Mouse (Mus musculus) lung, postnatal 0 days (tissue): ENCODE results near the gene Iscu. TPM values are rescaled to one million over a fixed set of nuclear protein-coding genes. Genes with fewer than 3 reads are reported as not detected.
"Not testable (repeated sequence)": the region's sequence is repeated elsewhere in the genome, so short reads cannot be mapped to it uniquely, and the experiment has no call there.

Experiments
- ATAC-seq: fragments of 200-750 bp; cut with Nextera tagmentation; 2 replicates; pipeline ENCODE4 v1.8.0; 2017; ENCODE audit warnings: moderate library complexity
- DNase-seq: peaks from one replicate; pipeline ENCODE4 v3.0.0-alpha.2; 2016; ENCODE audit warnings: low spot score
- H3K27ac ChIP-seq: fragments of 300-500 bp; sonication (generic); 2 replicates; pipeline ENCODE4 v1.5.1; 2014; ENCODE audit warnings: antibody characterized with exemption, mild to moderate bottlenecking, low read length, mixed read lengths
- H3K27me3 ChIP-seq: fragments of 300-500 bp; sonication (generic); replicated peaks from 2 replicates; pipeline ENCODE4 v1.6.1; 2014; ENCODE audit warnings: low read length, mixed read lengths; ENCODE audit not compliant: insufficient read depth
- H3K36me3 ChIP-seq: fragments of 300-500 bp; sonication (generic); 2 replicates; pipeline ENCODE4 v1.6.1; 2014; ENCODE audit warnings: low read length, mixed read lengths; ENCODE audit not compliant: insufficient read depth
- H3K4me1 ChIP-seq: fragments of 300-500 bp; sonication (generic); 2 replicates; pipeline ENCODE4 v1.6.1; 2014; ENCODE audit warnings: antibody characterized with exemption, low read depth, low read length, mixed read lengths; ENCODE audit not compliant: insufficient read depth
- H3K4me2 ChIP-seq: fragments of 300-500 bp; sonication (generic); replicated peaks from 2 replicates; pipeline ENCODE4 v1.6.1; 2014; ENCODE audit warnings: low read depth, mild to moderate bottlenecking, low read length, moderate library complexity, mixed read lengths
- H3K4me3 ChIP-seq: fragments of 300-500 bp; sonication (generic); 2 replicates; pipeline ENCODE4 v1.5.1; 2014; ENCODE audit warnings: low read depth, low read length
- H3K9ac ChIP-seq: fragments of 300-500 bp; sonication (generic); replicated peaks from 2 replicates; pipeline ENCODE4 v1.6.1; 2014; ENCODE audit warnings: low read depth, mild to moderate bottlenecking
- H3K9me3 ChIP-seq: fragments of 300-500 bp; sonication (generic); 2 replicates; pipeline ENCODE4 v1.6.1; 2016; ENCODE audit warnings: low read length, mixed read lengths
- CTCF ChIP-seq: IDR thresholded peaks from 2 replicates; pipeline ENCODE4 v1.5.1; 2016; ENCODE audit warnings: antibody characterized with exemption, mild to moderate bottlenecking
- EP300 ChIP-seq: IDR thresholded peaks from 2 replicates; pipeline ENCODE4 v1.6.1; 2016; ENCODE audit warnings: antibody characterized with exemption, mild to moderate bottlenecking, control low read depth
- WGBS: fragments of 180-500 bp; shearing (Covaris S2); extraction: QIAGEN DNeasy Blood & Tissue Kit; methylation state at CpG from one replicate; pipeline ENCODE4 v1.1.7; 2014; 5-methylcytosine and 5-hydroxymethylcytosine counted together
- polyA plus RNA-seq: library from polyadenylated mRNA; unstranded; fragments of >200 nt; fragmentation: Nextera tagmentation; extraction: Ambion mirVana; gene quantifications from 2 replicates; pipeline ENCODE4 v1.2.1, GENCODE M21; 2015

The Iscu gene
- polyA plus RNA-seq, 1 experiment from 2014 or later = 225 TPM

DNA sequence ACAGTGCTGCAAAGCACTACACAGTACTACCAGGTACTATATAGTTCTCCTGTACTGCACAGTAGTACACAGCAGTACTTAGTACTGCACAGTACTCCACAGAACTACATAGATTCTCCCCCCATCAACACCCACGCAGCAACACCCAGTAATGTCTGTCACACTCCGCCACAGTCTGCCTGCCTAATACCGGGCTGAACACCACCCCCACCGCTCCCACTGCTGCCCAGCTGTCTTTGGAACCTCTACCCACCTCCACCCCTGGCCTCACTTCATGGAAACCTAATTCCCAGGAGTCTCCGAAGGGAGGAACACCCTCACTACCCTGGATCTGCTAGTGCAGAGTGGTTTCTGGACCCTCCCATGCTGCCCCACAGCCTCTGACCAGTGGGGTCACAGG lies 8.2 kb downstream of the Iscu start:
- WGBS = 73% methylated on average over 5 of the region's 5 CpGs
- no peaks in the 10 kb centered on the region for H3K4me1 ChIP-seq

DNA sequence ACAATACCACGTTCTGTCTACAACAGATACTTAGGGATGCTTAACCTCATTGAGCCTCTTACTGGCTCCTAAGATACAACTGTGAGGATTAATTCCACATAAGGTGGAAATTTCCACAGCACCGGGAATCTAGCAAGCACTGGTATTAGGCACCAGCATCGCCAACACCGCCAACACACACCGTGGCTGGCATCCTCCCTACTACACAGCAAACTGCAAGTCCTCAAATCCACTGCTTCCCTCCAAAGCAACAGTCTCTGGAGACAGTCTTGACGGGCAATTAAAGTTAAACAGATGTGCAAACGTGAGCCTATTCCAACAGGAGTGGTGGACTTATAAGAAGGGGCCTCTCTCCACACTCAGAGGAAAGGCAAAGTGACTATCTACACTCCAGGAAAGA lies 8.7 kb downstream of the Iscu start:
- no peak for ATAC-seq

More for the DNA sequence above, 8.2 kb downstream of the Iscu start:
- Histone ChIP-seq H3K9me3 (no peaks in the 10 kb centered on the region), H3K9ac (no peak overlapping the region), H3K4me2 (no peak overlapping the region), H3K27ac (no peak overlapping the region), H3K36me3 (peaks cover 16% of the 10 kb centered on the region; the same call in 1 of the 2 replicates), H3K27me3 (no peaks in the 10 kb centered on the region), H3K4me3 (no peak overlapping the region)
- TF ChIP-seq EP300 (no peak), CTCF (no peak)
- DNase-seq = no peak
- ATAC-seq = no peak

GRCm38 (mm10) chr5:113781875-113782274 lies 9.3 kb downstream of the Iscu start:
- Histone ChIP-seq H3K9me3 (no peaks in the 10 kb centered on the region), H3K4me2 (no peak overlapping the region), H3K27ac (no peak overlapping the region), H3K36me3 (peaks cover 9% of the 10 kb centered on the region; the same call in 1 of the 2 replicates), H3K9ac (no peak overlapping the region), H3K4me1 (no peaks in the 10 kb centered on the region), H3K27me3 (no peaks in the 10 kb centered on the region), H3K4me3 (no peak overlapping the region)
- no peak for ATAC-seq
- no peak for DNase-seq
- WGBS = 73% methylated on average over 7 of the region's 7 CpGs
- TF ChIP-seq CTCF (no peak), EP300 (no peak)

More for the DNA sequence above, 8.7 kb downstream of the Iscu start:
- no peak for DNase-seq
- Histone ChIP-seq H3K9me3 (no peaks in the 10 kb centered on the region), H3K27ac (no peak overlapping the region), H3K36me3 (peaks cover 16% of the 10 kb centered on the region; the same call in 1 of the 2 replicates), H3K9ac (no peak overlapping the region), H3K4me2 (no peak overlapping the region), H3K4me1 (no peaks in the 10 kb centered on the region), H3K27me3 (no peaks in the 10 kb centered on the region), H3K4me3 (no peak overlapping the region)
- 80% methylated on average over 7 of the region's 7 CpGs for WGBS
- TF ChIP-seq EP300 (no peak), CTCF (no peak)

GRCm38 (mm10) chr5:113782624-113783023 lies 10.1 kb downstream of the Iscu start:
- no peak for ATAC-seq
- Histone ChIP-seq H3K9me3 (no peaks in the 10 kb centered on the region), H3K36me3 (peaks cover 6% of the 10 kb centered on the region; the same call in 1 of the 2 replicates), H3K27me3 (no peaks in the 10 kb centered on the region), H3K4me1 (no peaks in the 10 kb centered on the region), H3K4me3 (no peak overlapping the region), H3K9ac (no peak overlapping the region), H3K4me2 (no peak overlapping the region), H3K27ac (peak overlapping the region; percentile 62; the same call in 1 of the 2 replicates)
- no peak for TF ChIP-seq CTCF
- DNase-seq = no peak
- WGBS = 77% methylated on average over 7 of the region's 7 CpGs

GRCm38 (mm10) chr5:113783581-113784001 lies 11.0 kb downstream of the Iscu start:
- 7% methylated on average over 12 of the region's 12 CpGs for WGBS
- TF ChIP-seq CTCF (no peak), EP300 (peak; percentile 37; the same call in 1 of the 2 replicates)
- peak; percentile 76 for ATAC-seq
- Histone ChIP-seq H3K9ac (no peak overlapping the region), H3K9me3 (no peaks in the 10 kb centered on the region), H3K27ac (peak overlapping the region; percentile 62; the same call in 1 of the 2 replicates), H3K27me3 (no peaks in the 10 kb centered on the region), H3K4me2 (0 out of 2 replicates have a peak overlapping the region, but pooled peaks have one; percentile 3), H3K4me1 (no peaks in the 10 kb centered on the region), H3K4me3 (no peak overlapping the region), H3K36me3 (0 out of 2 replicates have a peak, but pooled peaks cover under 1% of the 10 kb centered on the region)
- peak; percentile 75 for DNase-seq

- WGBS = 26% methylated on average over 3 of the region's 3 CpGs
- peak; percentile 20; the same call in 1 of the 2 replicates for ATAC-seq
Measured at GRCm38 (mm10) chr5:113784104-113784503, 11.6 kb downstream of the Iscu start.

DNA sequence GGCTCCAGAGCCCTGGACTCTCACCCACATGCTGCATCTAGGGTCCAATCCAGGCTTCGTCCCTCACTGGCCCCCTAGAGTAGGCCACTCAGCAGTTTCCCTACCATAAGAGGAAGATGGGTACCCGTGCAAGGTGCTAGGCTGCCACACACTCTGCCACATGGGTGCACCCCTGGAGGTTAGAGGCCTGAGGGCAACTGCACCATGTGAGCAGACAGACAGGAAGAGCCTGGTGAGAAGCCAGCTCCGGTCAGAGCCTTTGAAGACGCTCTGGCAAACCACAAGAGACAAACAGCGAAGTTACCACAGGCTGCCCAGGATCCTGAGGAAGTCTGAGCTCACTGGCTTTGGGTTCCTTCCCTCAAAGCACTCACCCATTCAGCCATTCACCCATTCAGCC lies 14.4 kb downstream of the Iscu start:
- H3K27me3 ChIP-seq = no peaks in the 10 kb centered on the region
- TF ChIP-seq CTCF (no peak), EP300 (no peak)
- no peaks in the 10 kb centered on the region for H3K36me3 ChIP-seq
- ATAC-seq = no peak
- peaks cover 3% of the 10 kb centered on the region; the same call in 1 of the 2 replicates for H3K4me1 ChIP-seq
- no peak overlapping the region for H3K4me2 ChIP-seq
- no peaks in the 10 kb centered on the region for H3K9me3 ChIP-seq
- no peak overlapping the region for H3K9ac ChIP-seq
- no peak overlapping the region for H3K4me3 ChIP-seq
- no peak for DNase-seq
- no peak overlapping the region for H3K27ac ChIP-seq
- WGBS = 75% methylated on average over 5 of the region's 5 CpGs

More at GRCm38 (mm10) chr5:113784104-113784503, 11.6 kb downstream of the Iscu start:
- not testable (repeated sequence) for H3K4me3 ChIP-seq, H3K4me2 ChIP-seq, H3K27me3 ChIP-seq, H3K9me3 ChIP-seq, H3K36me3 ChIP-seq, H3K4me1 ChIP-seq, H3K9ac ChIP-seq
- 0 out of 2 replicates have a peak overlapping the region, but pooled peaks have one; percentile 62 for H3K27ac ChIP-seq
- peak; percentile 40 for DNase-seq
